Mouse (Mus musculus): ENCODE results near the gene Tox3. TPM values are rescaled to one million over a fixed set of nuclear protein-coding genes. Genes with fewer than 3 reads are reported as not detected.
A peak's percentile ranks its signal among the peaks of the same experiment; 100 is the strongest.

Gene Tox3
- total RNA-seq (2021), result under 1 TPM; 0.54 to 0.95 TPM
- long read RNA-seq, experiment 1, partial matches to known transcripts, result 0 of 1 reads
- long read RNA-seq, experiment 1, other reads (novel, unspliced or antisense), result 0 of 1 reads
- long read RNA-seq, experiment 2, partial matches to known transcripts, result 0 of 1 reads
- long read RNA-seq, experiment 2, other reads (novel, unspliced or antisense), result 1 of 1 reads

- DNase-seq, result peak; percentile 44
These were observed at the start of gene Tox3 for GRCm38 (mm10) chr8:90348178-90348925. Gene Tox3 (minus strand): TSS chr8:90348343.

GRCm38 (mm10) chr8:90392643-90393042 lies 44.5 kb upstream of the Tox3 start:
- DNase-seq, result no peak

- no peak for DNase-seq
These were observed 43.4 kb upstream of the Tox3 start for GRCm38 (mm10) chr8:90391483-90392074.

GRCm38 (mm10) chr8:90390827-90391226 lies 42.7 kb upstream of the Tox3 start:
- DNase-seq, result no peak

- no peak for DNase-seq
These were observed 30.9 kb upstream of the Tox3 start for GRCm38 (mm10) chr8:90379064-90379463.

- no peak for DNase-seq
These were observed 29.9 kb upstream of the Tox3 start for GRCm38 (mm10) chr8:90378036-90378435.

GRCm38 (mm10) chr8:90371611-90372222 lies 23.6 kb upstream of the Tox3 start:
- peak; percentile 51 for DNase-seq

GRCm38 (mm10) chr8:90369876-90370275 lies 21.7 kb upstream of the Tox3 start:
- DNase-seq, result no peak

GRCm38 (mm10) chr8:90356729-90357128 lies 8.6 kb upstream of the Tox3 start:
- no peak for DNase-seq

- no peak for DNase-seq
These were observed 6.6 kb upstream of the Tox3 start for GRCm38 (mm10) chr8:90354782-90355181.

GRCm38 (mm10) chr8:90353960-90354540 lies 5.9 kb upstream of the Tox3 start:
- DNase-seq, result no peak

GRCm38 (mm10) chr8:90353499-90353898 lies 5.4 kb upstream of the Tox3 start:
- DNase-seq, result no peak

GRCm38 (mm10) chr8:90352991-90353390 lies 4.8 kb upstream of the Tox3 start:
- no peak for DNase-seq

- DNase-seq, result no peak
These were observed 1.8 kb upstream of the Tox3 start for GRCm38 (mm10) chr8:90349709-90350562.

- no peak for DNase-seq
These were observed 962 bp upstream of the Tox3 start for GRCm38 (mm10) chr8:90348926-90349683.

- DNase-seq, result peak; percentile 42
These were observed 464 bp downstream of the Tox3 start for GRCm38 (mm10) chr8:90347581-90348177.

- DNase-seq, result no peak
These were observed 1.1 kb downstream of the Tox3 start for GRCm38 (mm10) chr8:90346880-90347535.

GRCm38 (mm10) chr8:90346138-90346879 lies 1.8 kb downstream of the Tox3 start:
- no peak for DNase-seq
